Mouse (Mus musculus) MEL (cell line): ENCODE results near the gene Has3. TPM values are rescaled to one million over a fixed set of nuclear protein-coding genes. Genes with fewer than 3 reads are reported as not detected.
"Not testable (repeated sequence)": the region's sequence is repeated elsewhere in the genome, so short reads cannot be mapped to it uniquely, and the experiment has no call there.

ENCODE experiments used
- DNase-seq: peaks from one replicate; pipeline ENCODE4 v3.0.0; 2011; ENCODE audit warnings: low read depth, low spot score
- H3K27ac ChIP-seq: 2 replicates; pipeline ENCODE4 v1.5.1; 2012; ENCODE audit warnings: low read depth, mild to moderate bottlenecking, control low read depth, low read length, moderate library complexity; ENCODE audit not compliant: control insufficient read depth
- H3K27me3 ChIP-seq, 2 experiments: fragments of 150-350 bp in 1 of 2; sonication (generic) in 1 of 2; 2 replicates each; pipeline ENCODE4 v1.6.1; 2012; ENCODE audit warnings: low read length in 2 of 2, mild to moderate bottlenecking in 2 of 2, improper control_type of control experiment in 1 of 2, moderate library complexity in 1 of 2; ENCODE audit not compliant: insufficient read depth in 2 of 2, control insufficient read depth in 1 of 2
- H3K36me3 ChIP-seq, 2 experiments: 2 replicates each; pipeline ENCODE4 v1.6.1; 2012 to 2014; ENCODE audit warnings: low read length in 2 of 2, improper control_type of control experiment in 1 of 2, inconsistent platforms in 1 of 2, mild to moderate bottlenecking in 1 of 2; ENCODE audit not compliant: insufficient read depth in 2 of 2, control insufficient read depth in 1 of 2
- H3K4me1 ChIP-seq, 2 experiments: fragments of 150-350 bp in 1 of 2; sonication (generic) in 1 of 2; 2 replicates each; pipeline ENCODE4 v1.6.1; 2012; ENCODE audit warnings: low read length in 2 of 2, improper control_type of control experiment in 1 of 2, mild to moderate bottlenecking in 1 of 2; ENCODE audit not compliant: insufficient read depth in 2 of 2, control insufficient read depth in 1 of 2
- H3K4me3 ChIP-seq, 2 experiments: fragments of 150-350 bp in 1 of 2; sonication (generic) in 1 of 2; 2 replicates each; pipeline ENCODE4 v1.5.1; 2012; ENCODE audit warnings: low read depth in 2 of 2, low read length in 2 of 2, mild to moderate bottlenecking in 2 of 2, moderate library complexity in 2 of 2, control low read depth in 1 of 2, improper control_type of control experiment in 1 of 2; ENCODE audit not compliant: control insufficient read depth in 1 of 2, insufficient read depth in 1 of 2
- H3K79me2 ChIP-seq: 2 replicates; pipeline ENCODE4 v1.6.1; 2012; ENCODE audit warnings: mild to moderate bottlenecking, low read length, moderate library complexity; ENCODE audit not compliant: control insufficient read depth, poor library complexity, insufficient read depth
- H3K9ac ChIP-seq: 2 replicates; pipeline ENCODE4 v1.6.1; 2012; ENCODE audit warnings: low read depth, mild to moderate bottlenecking, control low read depth, low read length, moderate library complexity; ENCODE audit not compliant: control insufficient read depth, poor library complexity, severe bottlenecking
- H3K9me3 ChIP-seq: fragments of 150-350 bp; sonication (generic); replicated peaks from 2 replicates; pipeline ENCODE4 v1.6.1; 2012; ENCODE audit warnings: mild to moderate bottlenecking, low read length, improper control_type of control experiment, moderate library complexity; ENCODE audit not compliant: insufficient read depth
- CHD1 ChIP-seq: IDR thresholded peaks from 2 replicates; pipeline ENCODE4 v1.6.1; 2012; ENCODE audit warnings: low read depth, mild to moderate bottlenecking, inconsistent platforms, low read length, improper control_type of control experiment
- CTCF ChIP-seq, 3 experiments: IDR thresholded peaks in 2 of 3; conservative IDR thresholded peaks in 1 of 3; 2 replicates each; pipeline ENCODE4 v1.5.1; 2011 to 2012; ENCODE audit warnings: low read length in 3 of 3, low read depth in 2 of 3, mild to moderate bottlenecking in 2 of 3, improper control_type of control experiment in 1 of 3, inconsistent platforms in 1 of 3, mixed read lengths in 1 of 3, moderate library complexity in 1 of 3; ENCODE audit not compliant: control insufficient read depth in 1 of 3, insufficient read depth in 1 of 3, poor library complexity in 1 of 3, severe bottlenecking in 1 of 3
- EP300 ChIP-seq, 2 experiments: IDR thresholded peaks; 2 replicates each; pipeline ENCODE4 v1.6.1; 2011; ENCODE audit warnings: improper control_type of control experiment in 2 of 2, low read length in 2 of 2, low read depth in 1 of 2, mild to moderate bottlenecking in 1 of 2
- ETS1 ChIP-seq: IDR thresholded peaks from 2 replicates; pipeline ENCODE4 v1.6.1; 2012; ENCODE audit warnings: low read depth, mild to moderate bottlenecking, inconsistent platforms, low read length, improper control_type of control experiment, moderate library complexity
- GABPA ChIP-seq: IDR thresholded peaks from 2 replicates; pipeline ENCODE4 v1.6.1; 2012; ENCODE audit warnings: low read depth, mild to moderate bottlenecking, inconsistent platforms, low read length, improper control_type of control experiment, moderate library complexity
- HCFC1 ChIP-seq: IDR thresholded peaks from 2 replicates; pipeline ENCODE4 v1.6.1; 2012; ENCODE audit warnings: low read depth, mild to moderate bottlenecking, inconsistent platforms, low read length, improper control_type of control experiment, moderate library complexity
- JUND ChIP-seq: IDR thresholded peaks from 2 replicates; pipeline ENCODE4 v1.6.1; 2011; ENCODE audit warnings: low read depth, mild to moderate bottlenecking, improper control_type of control experiment, low read length
- MXI1 ChIP-seq: IDR thresholded peaks from 2 replicates; pipeline ENCODE4 v1.6.1; 2011; ENCODE audit warnings: mild to moderate bottlenecking, low read depth, low read length, improper control_type of control experiment
- NRF1 ChIP-seq: IDR thresholded peaks from 2 replicates; pipeline ENCODE4 v1.6.1; 2014; ENCODE audit warnings: low read depth, mild to moderate bottlenecking, inconsistent platforms, low read length, improper control_type of control experiment, moderate library complexity; ENCODE audit not compliant: poor library complexity, insufficient read depth, severe bottlenecking
- POLR2AphosphoS2 ChIP-seq: IDR thresholded peaks from 2 replicates; pipeline ENCODE4 v1.6.1; 2011; ENCODE audit warnings: low read length, improper control_type of control experiment
- SMC3 ChIP-seq: IDR thresholded peaks from 2 replicates; pipeline ENCODE4 v1.6.1; 2011; ENCODE audit warnings: low read depth, low read length, improper control_type of control experiment
- TBP ChIP-seq: IDR thresholded peaks from 2 replicates; pipeline ENCODE4 v1.8.0; 2011; ENCODE audit warnings: low read depth, low read length, improper control_type of control experiment
- ZKSCAN1 ChIP-seq: IDR thresholded peaks from 2 replicates; pipeline ENCODE4 v1.6.1; 2012; ENCODE audit warnings: low read depth, mild to moderate bottlenecking, inconsistent platforms, low read length, improper control_type of control experiment, moderate library complexity
- polyA plus RNA-seq, 2 experiments: library from polyadenylated mRNA; stranded (reverse) in 1 of 2; unstranded in 1 of 2; fragments of >175 nt in 1 of 2; fragments of >200 nt in 1 of 2; gene quantifications; 2 replicates each; pipeline versions ENCODE4 v1.2.1 to v1.2.4; 2012; ENCODE audit warnings: low replicate concordance in 2 of 2, low read depth in 1 of 2; ENCODE audit not compliant: insufficient read length in 2 of 2, insufficient read depth in 1 of 2, missing spikeins in 1 of 2
- total RNA-seq: library from RNA; depleted of rRNA; stranded (reverse); fragments of 300-350 nt; gene quantifications from 2 replicates; pipeline ENCODE4 v1.2.3, GENCODE M21; 2012

The Has3 gene
- total and polyA plus RNA-seq, 3 experiments: 0.40 to 5.8 TPM; not detected in 1

DNA sequence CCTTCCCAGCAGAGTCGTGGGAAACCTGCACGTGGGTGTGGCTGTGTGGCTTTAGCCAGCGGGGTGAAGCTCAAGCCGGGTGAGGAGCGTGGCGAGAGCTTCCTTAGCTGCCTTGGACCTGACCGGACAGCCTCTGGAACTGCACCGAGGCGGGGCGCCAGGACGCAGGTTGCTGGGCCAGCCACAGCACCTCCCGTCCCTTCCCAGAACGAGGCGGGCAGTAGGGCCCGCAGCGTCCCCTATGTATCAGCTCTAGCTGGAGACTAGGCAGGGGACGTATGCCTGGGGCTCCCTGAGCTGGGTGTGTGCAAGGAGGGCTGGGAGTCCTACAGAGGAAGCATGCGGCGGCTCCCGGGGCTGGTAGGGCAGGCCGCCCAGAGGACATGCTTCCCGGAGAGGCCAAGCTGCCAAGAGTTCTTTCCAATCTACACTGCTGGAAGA is 1.9 kb downstream of the Has3 start:
- no peak for TF ChIP-seq CTCF (IDR thresholded peaks at IDR 0.05 in 2 of 3, conservative IDR thresholded peaks at IDR 0.05 in 1 of 3; ENCODE audit: control insufficient read depth in 1 of 3, insufficient read depth in 1 of 3, low read depth in 2 of 3, low read length in 3 of 3, poor library complexity in 1 of 3, severe bottlenecking in 1 of 3)
- TF ChIP-seq ZKSCAN1: no peak
- TF ChIP-seq, all 39 proteins: peak for 0
- H3K9ac ChIP-seq: no peak overlapping the region
- no peaks in the 10 kb centered on the region for H3K4me1 ChIP-seq
- H3K27ac ChIP-seq: no peak overlapping the region
- H3K9me3 ChIP-seq: no peaks in the 10 kb centered on the region
- no peaks in the 10 kb centered on the region for H3K79me2 ChIP-seq
- DNase-seq: no peak
- H3K36me3 ChIP-seq: no peaks in the 10 kb centered on the region
- no peak overlapping the region for H3K4me3 ChIP-seq
- H3K27me3 ChIP-seq: no peaks in the 10 kb centered on the region

DNA sequence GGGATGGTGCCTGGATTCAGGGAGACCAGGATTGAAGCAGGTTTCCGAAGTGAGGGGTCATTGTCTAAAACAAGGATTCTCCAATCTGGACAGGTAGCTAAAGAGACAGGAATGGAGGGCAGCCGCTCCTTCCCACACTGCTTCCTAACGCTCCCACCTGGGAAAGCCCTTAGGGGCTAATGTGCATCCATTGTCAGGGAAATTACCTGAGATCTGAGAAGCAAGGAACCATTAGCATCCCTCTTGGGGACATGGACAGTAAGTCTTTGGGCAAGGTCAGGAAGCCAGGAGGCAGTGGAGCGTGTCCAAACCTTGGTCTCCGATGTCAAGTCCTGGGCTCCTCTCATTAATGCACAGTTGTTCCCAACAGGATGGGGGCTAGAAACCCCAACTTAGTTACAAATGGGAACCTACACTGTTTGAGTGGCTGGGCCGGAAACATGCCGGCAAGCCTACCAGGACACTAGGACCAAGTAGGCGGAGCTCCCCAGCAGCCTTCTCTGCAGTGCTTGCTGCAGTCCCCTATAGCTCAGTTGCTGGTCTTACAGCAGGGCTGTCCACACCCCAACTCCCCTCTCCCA is 2.5 kb downstream of the Has3 start:
- H3K36me3 ChIP-seq: no peaks in the 10 kb centered on the region
- DNase-seq: no peak
- H3K27ac ChIP-seq: no peak overlapping the region
- H3K27me3 ChIP-seq: no peaks in the 10 kb centered on the region
- H3K9me3 ChIP-seq: no peaks in the 10 kb centered on the region
- no peak overlapping the region for H3K9ac ChIP-seq
- no peak overlapping the region for H3K4me3 ChIP-seq
- no peaks in the 10 kb centered on the region for H3K4me1 ChIP-seq
- H3K79me2 ChIP-seq: no peaks in the 10 kb centered on the region
- TF ChIP-seq JUND (no peak), SMC3 (no peak), POLR2AphosphoS2 (no peak), NRF1 (no peak), ETS1 (no peak), HCFC1 (no peak), EP300 (IDR thresholded peaks at IDR 0.05; ENCODE audit: low read depth in 1 of 2, low read length in 2 of 2) (no peak), MXI1 (no peak), CHD1 (no peak), CTCF (IDR thresholded peaks at IDR 0.05 in 2 of 3, conservative IDR thresholded peaks at IDR 0.05 in 1 of 3; ENCODE audit: control insufficient read depth in 1 of 3, insufficient read depth in 1 of 3, low read depth in 2 of 3, low read length in 3 of 3, poor library complexity in 1 of 3, severe bottlenecking in 1 of 3) (no peak)

DNA sequence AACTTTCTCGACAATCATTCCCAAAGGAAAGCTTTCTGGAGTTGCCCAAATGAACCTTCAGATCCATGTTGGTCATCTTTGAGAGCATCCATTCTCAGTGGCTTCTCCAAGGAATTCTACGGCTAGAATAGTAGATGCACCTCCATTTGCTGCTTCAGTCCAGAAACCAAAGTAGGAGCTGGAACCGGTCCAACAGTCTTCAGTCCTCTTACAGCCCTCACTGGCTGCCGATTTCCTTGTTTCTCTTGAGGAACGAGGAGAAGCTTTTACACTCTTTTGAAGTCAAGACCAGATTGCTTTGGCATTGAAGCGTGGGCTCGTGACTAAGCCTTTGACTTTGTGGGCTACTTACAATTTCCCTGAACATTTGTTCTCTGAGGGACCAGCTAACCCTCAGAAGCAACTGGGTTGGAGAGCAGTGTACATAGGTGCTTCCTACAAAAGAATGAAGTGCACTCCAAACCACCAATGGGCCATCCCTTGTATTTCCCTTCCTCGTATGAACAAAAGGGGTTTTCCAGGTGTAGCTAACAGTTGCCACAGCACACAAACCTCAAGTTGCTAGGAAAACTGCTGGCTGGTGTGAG is 10.2 kb downstream of the Has3 start:
- Histone ChIP-seq H3K4me1 (no peaks in the 10 kb centered on the region), H3K79me2 (no peaks in the 10 kb centered on the region), H3K9me3 (no peaks in the 10 kb centered on the region), H3K4me3 (no peak overlapping the region)
- no peak for TF ChIP-seq GABPA
- no peak for TF ChIP-seq TBP
- TF ChIP-seq, all 39 proteins: peak for 0
- H3K36me3 ChIP-seq: peaks cover 0 to 2% of the 10 kb centered on the region in 2 experiments; a peak in 1 of 4 replicates
- no peak overlapping the region for H3K27ac ChIP-seq
- no peaks in the 10 kb centered on the region for H3K27me3 ChIP-seq
- no peak overlapping the region for H3K9ac ChIP-seq
- DNase-seq: no peak

DNA sequence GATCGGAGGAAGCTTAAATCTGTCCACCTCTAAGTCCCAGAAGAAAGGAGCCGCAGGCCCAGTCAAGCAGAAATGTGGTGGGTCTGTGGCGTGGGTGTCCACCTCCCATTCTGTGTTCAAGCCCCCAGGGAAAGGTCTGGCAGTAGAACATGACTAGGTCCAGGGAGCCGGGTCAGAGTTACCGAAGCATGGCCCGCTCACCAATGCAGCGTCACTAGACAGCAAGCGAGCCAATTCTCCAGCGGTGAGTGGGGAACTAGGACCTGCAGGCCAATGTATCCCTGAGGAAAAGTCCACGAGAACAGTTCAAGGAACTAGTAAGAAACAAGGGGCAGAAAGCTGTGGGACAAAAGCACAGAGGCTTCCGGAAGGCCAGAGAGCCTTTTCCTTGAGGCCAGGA is 14.1 kb downstream of the Has3 start:
- H3K9ac ChIP-seq, H3K4me1 ChIP-seq, DNase-seq, H3K36me3 ChIP-seq, H3K4me3 ChIP-seq, H3K27me3 ChIP-seq, H3K27ac ChIP-seq, H3K9me3 ChIP-seq: not testable (repeated sequence)
- peaks cover 14% of the 10 kb centered on the region for H3K79me2 ChIP-seq

DNA sequence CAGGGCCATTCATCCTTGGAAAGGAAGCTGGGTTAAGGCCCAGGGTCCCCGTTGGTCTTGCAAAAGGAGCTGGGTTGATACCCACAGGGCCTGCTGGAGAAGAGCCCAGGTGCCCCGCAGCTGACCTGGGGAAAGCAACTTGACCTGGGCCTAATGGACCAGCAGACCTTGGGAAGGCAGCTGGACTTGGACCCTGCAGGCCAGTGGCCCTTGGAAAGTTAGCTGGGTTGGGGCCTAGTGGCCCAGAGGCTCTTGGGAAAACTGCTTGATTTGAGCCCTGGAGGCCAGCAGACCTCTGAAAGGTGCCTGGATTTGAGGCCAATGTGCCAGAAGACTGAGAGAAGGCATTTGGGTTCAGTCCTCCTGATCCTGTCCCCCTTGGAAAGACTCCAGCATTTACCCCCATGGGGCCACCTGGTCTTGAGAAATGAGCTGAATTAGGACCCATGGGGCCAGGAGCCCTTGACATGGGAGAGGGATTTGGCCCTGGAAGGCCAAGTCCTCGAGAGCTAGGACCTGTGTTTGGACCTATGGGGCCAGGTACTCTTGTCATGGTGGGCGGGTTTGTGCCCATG is 14.9 kb downstream of the Has3 start:
- H3K79me2 ChIP-seq: peaks cover 20% of the 10 kb centered on the region
- not testable (repeated sequence) for H3K27ac ChIP-seq, H3K9ac ChIP-seq, H3K4me1 ChIP-seq, DNase-seq, H3K9me3 ChIP-seq, H3K36me3 ChIP-seq, H3K4me3 ChIP-seq, H3K27me3 ChIP-seq
